Mouse (Mus musculus) kidney, adult 8-10 months (tissue): ENCODE results near the gene Agpat1.

Experiments
- DNase-seq, 2 experiments: peaks; one replicate each; pipeline ENCODE4 v3.0.0; 2022

Gene Agpat1

GRCm38 (mm10) chr17:34655581-34655991, 51.5 kb downstream of the Agpat1 start:
- DNase-seq = peak; percentile 88 to 92

- DNase-seq = no peak
Measured at GRCm38 (mm10) chr17:34656666-34657065, 52.6 kb downstream of the Agpat1 start.

- no peak for DNase-seq
Measured at GRCm38 (mm10) chr17:34657271-34657670, 53.2 kb downstream of the Agpat1 start.

- DNase-seq = no peak
Measured at GRCm38 (mm10) chr17:34658145-34658544, 54.1 kb downstream of the Agpat1 start.

GRCm38 (mm10) chr17:34658591-34658990, 54.5 kb downstream of the Agpat1 start:
- DNase-seq = no peak

- DNase-seq = peak in 1 of 2 experiments; percentile 48
Measured at GRCm38 (mm10) chr17:34659181-34659896, 55.3 kb downstream of the Agpat1 start.

- no peak for DNase-seq
Measured at GRCm38 (mm10) chr17:34659897-34660214, 55.8 kb downstream of the Agpat1 start.

GRCm38 (mm10) chr17:34660259-34660820, 56.3 kb downstream of the Agpat1 start:
- no peak for DNase-seq

- DNase-seq = peak; percentile 60 to 72
Measured at GRCm38 (mm10) chr17:34661121-34661591, 57.1 kb downstream of the Agpat1 start.

GRCm38 (mm10) chr17:34662468-34662867, 58.4 kb downstream of the Agpat1 start:
- DNase-seq = no peak

- DNase-seq = no peak
Measured at GRCm38 (mm10) chr17:34662978-34663377, 58.9 kb downstream of the Agpat1 start.
